Mouse (Mus musculus): Measurements from ENCODE around the gene Mrps14.

DNA sequence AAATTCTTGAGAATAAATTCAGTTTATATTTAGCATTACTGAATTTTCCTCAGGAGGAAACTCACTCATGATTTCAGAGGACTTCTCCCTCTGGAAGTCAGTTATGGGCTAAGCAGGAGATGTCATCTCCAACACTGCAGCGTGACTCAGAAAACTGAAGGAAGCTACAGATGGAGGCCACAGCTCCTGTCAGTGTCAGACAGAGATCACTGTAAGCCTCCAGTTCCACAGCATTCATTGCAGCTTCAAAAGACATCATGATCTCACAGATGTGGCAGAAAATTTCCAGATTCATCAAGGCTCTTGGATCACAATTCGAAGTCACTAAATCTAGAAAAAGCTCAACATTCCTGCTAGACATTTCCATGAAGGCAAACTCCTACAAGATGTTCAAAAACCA lies 43.0 kb downstream of the Mrps14 start:
- TF ChIP-seq CTCF (IDR thresholded peaks at IDR 0.05; ENCODE audit: control insufficient read depth, insufficient read depth, low read length) (no peak), POLR2A (IDR thresholded peaks at IDR 0.05; ENCODE audit: borderline replicate concordance, control insufficient read depth, low read depth, low read length) (no peak)
